Mouse (Mus musculus) myocyte (in vitro differentiated cells): ENCODE data around the gene Myo10. TPM values are rescaled to one million over a fixed set of nuclear protein-coding genes. Genes with fewer than 3 reads are reported as not detected.

Experiments
- H3K27me3 ChIP-seq: one replicate; pipeline ENCODE4 v1.6.1; 2011; ENCODE audit not compliant: control insufficient read depth, insufficient read depth, insufficient read length
- H3K36me3 ChIP-seq: one replicate; pipeline ENCODE4 v1.6.1; 2011; ENCODE audit not compliant: control insufficient read depth, insufficient read depth
- H3K4me2 ChIP-seq: one replicate; pipeline ENCODE4 v1.6.1; 2011; ENCODE audit warnings: low read depth, control low read depth
- H3K4me3 ChIP-seq: one replicate; pipeline ENCODE4 v1.5.1; 2011; ENCODE audit warnings: mild to moderate bottlenecking, control low read depth, moderate library complexity
- H3K79me2 ChIP-seq: one replicate; pipeline ENCODE4 v1.6.1; 2011; ENCODE audit not compliant: control insufficient read depth, insufficient read depth
- H3ac ChIP-seq: one replicate; pipeline ENCODE4 v1.6.1; 2011; ENCODE audit not compliant: control insufficient read depth, insufficient read length
- CEBPB ChIP-seq: IDR thresholded peaks from 2 replicates; pipeline ENCODE4 v1.6.1; 2011; ENCODE audit warnings: mild to moderate bottlenecking, moderate library complexity; ENCODE audit not compliant: poor library complexity, insufficient read depth, severe bottlenecking
- E2F4 ChIP-seq: IDR thresholded peaks from one replicate; pipeline ENCODE4 v1.6.1; 2011; ENCODE audit warnings: mild to moderate bottlenecking, control low read depth, moderate library complexity; ENCODE audit not compliant: insufficient read depth
- MAX ChIP-seq: IDR thresholded peaks from one replicate; pipeline ENCODE4 v1.6.1; 2011; ENCODE audit warnings: low read depth, mild to moderate bottlenecking, control low read depth
- MYOD1 ChIP-seq, 3 experiments: IDR thresholded peaks; one replicate each; pipeline ENCODE4 v1.6.1; 2011; ENCODE audit warnings: control low read depth in 2 of 3, low read depth in 2 of 3, mild to moderate bottlenecking in 2 of 3, moderate library complexity in 1 of 3; ENCODE audit not compliant: insufficient read length in 2 of 3, control insufficient read depth in 1 of 3
- MYOG ChIP-seq, 3 experiments: IDR thresholded peaks; one replicate each; pipeline ENCODE4 v1.6.1; 2011; ENCODE audit warnings: control low read depth in 2 of 3, low read depth in 2 of 3, mild to moderate bottlenecking in 2 of 3; ENCODE audit not compliant: insufficient read length in 2 of 3, control insufficient read depth in 1 of 3, insufficient read depth in 1 of 3
- POLR2A ChIP-seq: IDR thresholded peaks from one replicate; pipeline ENCODE4 v1.6.1; 2011; ENCODE audit warnings: low read depth, mild to moderate bottlenecking, control low read depth, moderate library complexity; ENCODE audit not compliant: insufficient read length
- POLR2AphosphoS2 ChIP-seq: IDR thresholded peaks from one replicate; pipeline ENCODE4 v1.6.1; 2011; ENCODE audit warnings: low read depth, control low read depth; ENCODE audit not compliant: insufficient read length
- REST ChIP-seq: IDR thresholded peaks from one replicate; pipeline ENCODE4 v1.6.1; 2011; ENCODE audit warnings: mild to moderate bottlenecking, control low read depth, moderate library complexity; ENCODE audit not compliant: insufficient read depth, insufficient read length
- SRF ChIP-seq: IDR thresholded peaks from one replicate; pipeline ENCODE4 v1.6.1; 2011; ENCODE audit warnings: low read depth; ENCODE audit not compliant: control insufficient read depth, insufficient read length
- TCF12 ChIP-seq: IDR thresholded peaks from one replicate; pipeline ENCODE4 v1.6.1; 2011; ENCODE audit warnings: mild to moderate bottlenecking, control low read depth; ENCODE audit not compliant: poor library complexity, insufficient read depth, severe bottlenecking
- TCF3 ChIP-seq: IDR thresholded peaks from one replicate; pipeline ENCODE4 v1.6.1; 2011; ENCODE audit warnings: low read depth, control low read depth; ENCODE audit not compliant: insufficient read length
- USF1 ChIP-seq: IDR thresholded peaks from one replicate; pipeline ENCODE4 v1.6.1; 2011; ENCODE audit warnings: low read depth, mild to moderate bottlenecking, control low read depth, moderate library complexity
- polyA plus RNA-seq: library from polyadenylated mRNA; unstranded; fragments of >200 nt; fragmentation: generic; extraction: Trizol; gene quantifications from one replicate; pipeline ENCODE4 v1.2.1, GENCODE M21; 2012; ENCODE audit warnings: missing spikeins

Gene Myo10
- polyA plus RNA-seq, 1 experiment, result 71.4 TPM

DNA sequence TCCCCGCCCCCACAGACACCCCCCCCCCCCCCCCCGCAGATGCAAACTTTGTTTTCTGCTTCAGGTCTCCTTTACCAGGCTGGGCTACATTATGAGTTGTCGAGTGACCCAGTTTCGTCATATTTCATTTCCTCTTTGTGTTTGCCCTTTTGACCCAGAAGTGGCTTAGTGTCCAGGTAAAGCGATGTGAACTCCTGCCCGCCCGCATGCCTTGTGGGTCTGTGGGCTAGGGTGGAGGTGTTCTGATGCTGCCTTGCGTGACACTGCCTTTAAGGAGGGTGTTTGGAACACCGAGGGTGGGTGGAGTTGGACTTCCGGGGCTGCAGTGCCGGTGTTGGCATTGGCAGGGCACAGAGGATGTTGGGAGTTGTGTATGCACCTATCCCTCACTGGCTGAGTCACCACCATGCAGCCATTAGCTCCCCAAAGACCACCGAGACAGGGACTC is 236.3 kb downstream of the Myo10 start:
- Histone ChIP-seq H3ac (no peak overlapping the region), H3K79me2 (peaks cover 72% of the 10 kb centered on the region), H3K36me3 (no peaks in the 10 kb centered on the region), H3K27me3 (no peaks in the 10 kb centered on the region), H3K4me2 (no peak overlapping the region), H3K4me3 (no peak overlapping the region)
- TF ChIP-seq CEBPB, result no peak
- TF ChIP-seq MYOG (IDR thresholded peaks at IDR 0.05; ENCODE audit: control insufficient read depth in 1 of 3, insufficient read depth in 1 of 3, insufficient read length in 2 of 3, low read depth in 2 of 3), result peak in 1 of 3 experiments; percentile 10

DNA sequence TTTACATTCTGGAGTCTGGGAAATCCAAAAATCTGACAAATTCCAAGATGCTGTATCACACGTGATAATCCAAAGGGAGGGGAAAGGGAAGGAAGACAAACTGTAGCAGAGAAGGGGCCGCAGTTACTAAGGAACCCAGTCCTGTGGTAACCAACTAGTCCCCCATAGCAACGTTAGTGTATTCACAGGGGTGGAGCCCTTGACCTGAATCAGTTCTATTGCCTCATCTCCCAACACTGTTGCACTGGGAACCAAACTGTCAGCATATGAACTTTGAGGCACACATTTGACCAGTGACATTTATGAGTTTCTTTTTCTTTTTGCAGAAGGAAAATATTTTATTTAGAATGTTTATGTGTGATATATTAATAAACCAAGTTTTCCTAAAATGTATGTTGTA is 237.1 kb downstream of the Myo10 start:
- Histone ChIP-seq H3K27me3 (no peaks in the 10 kb centered on the region), H3K79me2 (peaks cover 73% of the 10 kb centered on the region), H3K36me3 (no peaks in the 10 kb centered on the region), H3K4me2 (no peak overlapping the region), H3ac (no peak overlapping the region), H3K4me3 (no peak overlapping the region)
- no peak for TF ChIP-seq POLR2A
- no peak for TF ChIP-seq E2F4
- no peak for TF ChIP-seq USF1
- no peak for TF ChIP-seq REST
- TF ChIP-seq MYOG (IDR thresholded peaks at IDR 0.05; ENCODE audit: control insufficient read depth in 1 of 3, insufficient read depth in 1 of 3, insufficient read length in 2 of 3, low read depth in 2 of 3), result no peak
- TF ChIP-seq TCF3, result no peak
- TF ChIP-seq SRF, result no peak
- no peak for TF ChIP-seq MAX
- TF ChIP-seq POLR2AphosphoS2, result no peak
- no peak for TF ChIP-seq MYOD1 (IDR thresholded peaks at IDR 0.05; ENCODE audit: control insufficient read depth in 1 of 3, insufficient read length in 2 of 3, low read depth in 2 of 3)
- TF ChIP-seq TCF12, result no peak
- no peak for TF ChIP-seq CEBPB

DNA sequence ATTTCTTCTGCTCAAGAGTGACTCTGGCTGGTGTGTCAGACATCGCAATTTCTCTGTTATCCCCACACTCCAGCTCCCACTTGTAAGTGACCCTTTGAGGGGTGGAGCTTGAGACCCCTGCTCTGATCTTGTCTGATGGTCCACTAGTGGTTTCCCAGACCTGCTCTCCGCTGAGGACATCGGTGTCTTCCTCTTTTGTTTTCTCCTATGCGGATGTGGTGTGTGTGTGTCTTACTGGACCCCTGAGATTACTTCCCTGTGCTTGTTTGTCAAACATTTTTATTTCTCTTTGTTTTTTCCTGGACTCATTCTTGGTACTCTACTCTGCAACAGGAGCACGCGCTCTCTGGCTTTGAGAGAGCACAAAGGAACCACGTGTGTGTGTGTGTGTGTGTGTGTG is 239.6 kb downstream of the Myo10 start:
- Histone ChIP-seq H3K4me3 (no peak overlapping the region), H3K36me3 (no peaks in the 10 kb centered on the region), H3K79me2 (peaks cover 73% of the 10 kb centered on the region), H3K4me2 (no peak overlapping the region), H3ac (no peak overlapping the region), H3K27me3 (no peaks in the 10 kb centered on the region)
- no peak for TF ChIP-seq TCF12

Other genes starting within 250 kb of the Myo10 start
- 103 TPM for gene Basp1, start 208.8 kb upstream of the Myo10 start, polyA plus RNA-seq
- 32.8 TPM for gene Retreg1, start 220.7 kb downstream of the Myo10 start, polyA plus RNA-seq